Mouse (Mus musculus): Measurements from ENCODE around the gene Mturn.

GRCm38 (mm10) chr6:54729451-54730105, 48.2 kb downstream of the Mturn start:
- TF ChIP-seq TCF12 (IDR thresholded peaks at IDR 0.05; ENCODE audit: insufficient read depth, poor library complexity, severe bottlenecking) (no peak), POLR2A (IDR thresholded peaks at IDR 0.05; ENCODE audit: insufficient read length, low read depth) (no peak), MYOD1 (IDR thresholded peaks at IDR 0.05; ENCODE audit: control insufficient read depth in 1 of 3, insufficient read length in 2 of 3, low read depth in 2 of 3) (no peak), MAX (IDR thresholded peaks at IDR 0.05; ENCODE audit: low read depth) (no peak), USF1 (IDR thresholded peaks at IDR 0.05; ENCODE audit: low read depth) (no peak), REST (IDR thresholded peaks at IDR 0.05; ENCODE audit: insufficient read depth, insufficient read length) (no peak)
